Mouse (Mus musculus): Measurements from ENCODE around the gene Casp14.
"Not testable (repeated sequence)": the region's sequence is repeated elsewhere in the genome, so short reads cannot be mapped to it uniquely, and the experiment has no call there.

Casp14 gene

DNA sequence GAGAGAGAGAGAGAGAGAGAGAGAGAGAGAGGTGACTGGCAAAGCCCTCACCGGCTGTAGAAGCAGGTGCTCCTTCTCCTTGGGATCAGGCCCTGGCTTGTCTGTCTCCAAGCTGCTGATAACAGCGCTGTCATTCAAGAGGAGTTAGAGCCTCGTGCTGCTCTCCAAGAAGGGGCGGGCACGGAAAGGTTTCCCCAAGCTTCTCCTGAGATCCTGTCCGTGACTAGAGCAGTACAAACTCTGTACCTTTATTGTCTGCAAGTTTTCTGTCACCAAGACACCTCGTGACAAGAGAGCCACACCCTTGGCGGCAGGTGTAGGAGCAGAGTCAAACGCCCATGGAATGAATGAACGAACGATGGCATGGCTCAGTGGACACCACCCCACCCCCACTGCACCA, at the start of gene Casp14:
Casp14 (minus strand) TSS at position 239 of the 400 bp plus-strand sequence.
- no peak for DNase-seq

DNA sequence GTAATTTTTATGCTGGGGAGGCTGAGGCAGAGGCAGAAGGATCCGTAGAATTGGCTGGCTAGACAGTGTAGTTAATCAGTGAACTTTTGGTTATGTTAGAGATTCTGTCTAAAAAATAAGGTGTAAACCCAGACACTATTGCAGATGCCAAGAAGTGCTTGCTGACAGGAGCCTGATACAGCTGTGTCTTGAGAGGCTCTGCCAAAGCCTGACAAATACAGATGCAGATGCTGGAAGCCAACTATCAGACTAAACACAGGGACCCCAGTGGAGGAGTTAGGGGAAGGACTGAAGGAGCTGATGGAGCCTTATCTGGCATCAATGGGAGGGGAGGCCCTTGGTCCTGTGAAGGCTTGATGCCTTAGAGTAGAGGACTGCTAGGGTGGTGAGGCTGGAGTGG, 47.5 kb upstream of the Casp14 start:
- no peak for DNase-seq

DNA sequence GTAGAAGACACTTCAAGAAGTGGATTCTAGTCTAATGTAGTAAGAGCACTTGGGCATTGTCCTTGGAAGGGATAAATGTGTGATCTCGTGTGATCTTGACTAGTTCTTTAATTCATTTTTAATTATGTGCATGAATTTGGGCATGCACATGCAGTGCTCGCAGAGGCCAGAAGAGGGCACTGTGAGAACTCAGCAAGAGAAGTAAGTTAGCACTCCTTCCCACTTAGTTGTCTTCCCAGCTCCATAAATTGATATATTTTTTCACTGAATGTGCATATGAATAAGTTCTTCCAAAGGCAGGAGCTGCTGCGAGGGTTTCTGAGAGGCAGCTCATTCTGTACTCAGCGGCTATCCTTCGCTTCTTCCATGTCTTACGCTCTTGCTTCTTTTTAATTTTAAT, 37.9 kb upstream of the Casp14 start:
- peak; percentile 71 to 84 for DNase-seq

DNA sequence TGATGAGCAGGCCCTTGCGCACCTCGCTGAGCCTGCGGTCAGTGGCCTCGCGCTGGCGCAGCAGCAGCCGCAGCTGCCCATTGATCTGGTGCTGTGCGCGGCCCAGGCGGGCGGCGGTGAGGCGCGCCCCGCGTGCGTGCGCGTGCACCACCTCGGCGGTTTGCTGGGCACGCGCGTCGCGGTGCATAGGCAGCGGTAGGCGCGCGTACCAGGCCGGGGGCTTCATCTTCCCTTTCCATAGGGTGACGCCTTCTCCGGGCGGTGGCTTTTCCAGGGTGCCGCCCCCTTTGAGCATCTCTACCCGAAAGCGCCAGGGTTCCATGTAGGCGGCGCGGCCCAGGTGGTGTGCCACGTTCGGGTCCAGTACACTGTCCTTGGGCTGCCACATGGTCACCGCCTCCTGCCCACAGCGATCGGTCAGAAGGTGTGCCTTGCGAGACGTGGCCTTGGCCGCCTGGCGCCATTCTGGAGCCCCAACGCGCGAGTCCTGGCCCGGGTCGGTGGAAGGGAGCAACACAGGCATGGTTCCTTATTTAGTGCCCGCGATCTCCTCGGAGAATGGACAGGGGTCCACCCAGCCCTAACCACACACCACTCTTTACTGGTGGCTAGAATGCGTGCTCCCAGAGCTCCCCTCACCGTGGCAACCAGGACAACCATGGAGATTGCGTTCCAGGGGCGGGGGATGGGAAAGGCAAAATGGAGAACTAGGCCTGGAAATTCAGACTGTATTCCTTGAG, 34.5 kb upstream of the Casp14 start, which contains the start of gene Ccdc105:
Ccdc105 (minus strand) TSS at position 614 of the 740 bp plus-strand sequence.
- peak; percentile 75 to 89 for DNase-seq

DNA sequence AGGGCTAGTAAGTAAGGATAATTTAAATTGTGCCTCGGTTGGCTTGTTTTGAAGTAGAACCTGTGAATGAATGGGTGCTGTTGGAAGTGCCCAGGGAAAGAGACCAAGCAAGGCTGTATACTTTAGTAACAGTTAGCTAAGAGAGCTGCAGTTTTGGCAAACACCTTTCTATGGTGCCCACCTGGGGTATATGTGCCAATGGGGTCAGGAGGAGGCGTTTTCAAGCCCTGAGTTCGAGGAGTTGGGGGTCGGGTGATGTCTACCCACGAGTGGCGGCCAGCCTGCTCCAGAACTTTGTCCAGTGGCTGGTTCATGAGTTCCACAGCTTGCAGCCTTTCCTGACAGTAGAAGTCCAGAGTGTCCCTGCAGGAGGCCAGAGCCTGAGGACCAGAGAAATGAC, 30.9 kb upstream of the Casp14 start:
- DNase-seq: no peak

DNA sequence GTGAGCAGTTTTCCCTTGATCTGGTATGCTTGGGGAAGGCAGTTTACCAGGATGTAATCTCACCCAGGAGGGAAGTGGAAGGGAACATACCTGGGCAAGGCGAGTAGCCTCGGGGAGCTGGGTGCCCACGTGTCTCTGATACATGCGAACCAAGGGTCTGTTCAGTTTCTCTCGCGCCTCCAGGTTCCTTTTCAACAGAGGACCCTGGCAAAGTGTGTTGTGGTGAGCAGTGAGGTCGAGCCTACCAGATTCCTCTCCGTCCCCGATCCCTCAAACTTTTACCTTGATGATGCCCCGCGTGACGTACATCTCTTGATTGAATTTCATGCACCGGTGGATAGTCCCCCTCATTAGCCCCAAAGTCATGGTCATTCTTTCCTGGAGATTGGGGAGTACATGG, 30.1 kb upstream of the Casp14 start:
- no peak for DNase-seq

DNA sequence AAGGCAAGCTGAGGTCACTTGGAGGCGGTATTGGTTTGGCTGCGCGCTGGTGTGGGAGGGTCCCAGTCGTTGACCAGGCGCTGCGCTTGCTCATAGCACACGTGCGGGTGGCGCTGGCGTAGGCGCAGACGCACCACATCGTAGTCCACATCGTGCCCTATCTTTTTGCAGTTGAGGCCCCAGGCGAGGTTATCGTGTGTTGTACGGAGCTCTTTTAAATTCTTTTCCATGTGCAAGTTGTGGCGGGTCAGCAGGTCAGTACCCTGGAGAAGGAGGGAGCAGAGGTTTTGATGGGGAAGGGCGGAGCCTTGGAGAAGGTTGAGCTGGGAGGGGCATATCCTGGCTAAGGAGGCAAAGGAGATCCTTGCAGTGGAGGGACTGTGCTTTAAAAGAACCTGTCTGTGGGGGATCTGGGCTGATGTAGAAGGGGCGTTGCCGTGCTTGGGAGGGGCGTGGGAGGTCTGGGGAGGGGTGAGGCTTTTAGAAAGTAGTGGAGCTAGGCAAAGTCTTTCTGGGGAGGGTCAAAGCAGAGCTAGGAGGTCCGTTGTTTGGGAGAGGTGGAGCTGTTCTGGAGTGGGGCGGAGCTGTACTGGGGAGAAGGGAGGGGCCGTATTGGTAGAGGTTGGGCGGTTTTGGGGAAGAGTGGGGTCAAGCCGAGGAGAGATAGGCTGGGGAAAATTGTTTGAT, 29.1 kb upstream of the Casp14 start:
- DNase-seq: peak; percentile 21 to 22

DNA sequence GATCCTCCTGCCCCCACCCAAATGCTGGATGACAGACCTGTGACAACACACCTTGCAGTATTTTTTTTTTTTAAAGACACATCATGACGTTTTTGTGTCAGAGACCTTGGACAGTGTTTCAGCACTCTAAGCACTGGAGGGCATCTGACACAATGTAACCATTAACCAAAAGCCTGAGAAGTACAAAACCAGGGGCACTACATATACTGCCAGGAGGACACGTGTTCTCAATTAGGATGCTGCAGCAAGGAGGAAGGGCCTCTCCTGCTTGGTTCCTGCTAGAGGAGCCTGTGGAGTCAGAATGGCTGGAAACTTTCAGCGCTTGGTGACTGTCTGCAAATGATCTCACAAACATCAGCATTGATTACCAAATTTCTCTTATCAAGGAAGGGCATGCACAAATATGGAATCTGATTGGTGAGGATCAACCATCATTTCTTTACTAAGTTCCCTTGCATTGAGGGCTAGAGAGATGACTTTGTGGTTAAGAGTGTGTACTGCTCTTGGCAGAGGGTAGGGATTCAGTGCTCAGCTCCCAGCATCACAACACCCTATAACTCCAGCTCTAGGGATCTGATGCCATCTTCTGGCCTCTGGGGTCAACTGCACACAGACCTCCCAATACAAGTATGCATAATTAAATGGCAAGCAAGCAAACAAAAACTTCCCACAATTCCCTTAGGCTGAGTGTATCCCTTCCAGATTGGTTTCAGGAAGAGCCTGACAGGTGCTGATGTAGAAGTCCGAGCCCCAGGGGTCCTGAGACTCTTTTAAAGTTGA, 27.5 kb upstream of the Casp14 start:
- no peak for DNase-seq

DNA sequence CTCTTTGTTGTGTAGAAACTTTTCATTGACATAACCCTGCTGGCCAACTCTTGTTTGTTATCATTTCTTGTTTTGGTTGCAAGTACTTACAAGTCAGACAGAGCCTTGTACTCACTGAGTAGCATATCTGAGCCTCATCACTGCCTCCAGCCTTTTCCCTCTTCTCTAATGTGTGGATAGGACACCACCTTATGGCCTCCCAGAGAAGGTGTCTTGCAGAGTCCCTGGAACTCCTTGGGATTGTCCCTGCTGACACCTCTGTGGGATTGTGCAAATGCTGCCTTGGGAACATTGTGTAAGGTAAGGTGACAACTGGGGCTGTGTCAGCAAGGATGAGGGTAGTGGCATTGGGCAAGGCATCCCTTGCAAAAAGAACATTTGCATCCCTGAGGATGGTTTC, 25.6 kb upstream of the Casp14 start:
- DNase-seq: no peak

DNA sequence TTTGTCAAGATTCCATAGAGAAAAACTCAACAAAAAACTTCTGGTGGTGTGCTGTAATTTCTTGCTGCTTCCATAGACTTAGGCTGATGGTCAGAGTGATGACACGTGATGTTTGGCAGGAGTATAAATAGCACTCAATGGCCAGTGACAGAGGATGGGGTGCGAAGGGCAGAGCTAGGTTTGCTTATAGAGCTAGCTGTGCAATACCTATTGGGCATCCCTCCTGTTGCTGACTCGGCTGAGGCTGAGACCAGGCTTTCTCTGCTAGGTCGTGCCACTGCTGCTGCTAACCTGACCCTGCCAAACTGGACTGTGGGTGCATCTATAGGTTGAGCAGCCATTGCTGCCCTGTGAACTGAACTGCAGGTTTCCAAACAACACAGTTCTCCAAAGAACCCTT, 21.7 kb upstream of the Casp14 start:
- no peak for DNase-seq

DNA sequence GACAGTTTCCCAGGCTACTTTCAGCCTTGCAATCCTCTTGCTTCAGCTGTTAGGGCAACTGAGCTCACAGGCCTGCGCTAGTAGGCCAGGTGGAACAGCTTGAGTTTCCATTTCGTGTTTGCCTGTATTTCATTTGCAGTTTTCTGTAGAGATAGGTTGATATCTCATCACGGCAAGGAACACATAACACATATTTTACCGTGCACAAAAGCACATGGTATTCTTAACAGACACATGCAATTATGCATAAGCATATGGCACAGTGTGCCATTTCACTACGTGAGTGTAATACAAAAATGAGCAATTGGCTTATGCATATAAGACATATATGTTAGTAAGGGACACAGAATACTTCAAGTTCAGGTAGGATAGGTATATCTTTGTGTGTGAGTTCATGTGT, 9.8 kb upstream of the Casp14 start:
- DNase-seq: no peak

DNA sequence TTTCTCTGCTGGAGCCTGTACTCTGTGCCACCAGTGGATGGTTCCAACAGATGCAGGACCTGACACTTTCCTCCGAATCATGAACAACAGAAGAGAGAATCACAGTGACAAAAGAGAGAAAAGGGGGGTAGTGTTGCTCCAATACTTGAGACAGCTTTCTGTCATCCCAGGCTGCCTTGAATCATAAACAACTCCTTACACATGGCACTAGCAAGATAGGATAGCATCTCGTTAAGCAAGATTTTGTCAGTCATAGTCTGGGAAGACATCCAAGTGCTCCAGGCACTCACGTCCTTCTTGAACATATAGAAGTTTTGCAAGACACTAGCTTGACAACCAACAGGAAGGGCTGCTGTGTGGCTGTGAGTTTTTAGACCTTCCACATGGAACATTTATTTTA, 8.9 kb upstream of the Casp14 start:
- no peak for DNase-seq

DNA sequence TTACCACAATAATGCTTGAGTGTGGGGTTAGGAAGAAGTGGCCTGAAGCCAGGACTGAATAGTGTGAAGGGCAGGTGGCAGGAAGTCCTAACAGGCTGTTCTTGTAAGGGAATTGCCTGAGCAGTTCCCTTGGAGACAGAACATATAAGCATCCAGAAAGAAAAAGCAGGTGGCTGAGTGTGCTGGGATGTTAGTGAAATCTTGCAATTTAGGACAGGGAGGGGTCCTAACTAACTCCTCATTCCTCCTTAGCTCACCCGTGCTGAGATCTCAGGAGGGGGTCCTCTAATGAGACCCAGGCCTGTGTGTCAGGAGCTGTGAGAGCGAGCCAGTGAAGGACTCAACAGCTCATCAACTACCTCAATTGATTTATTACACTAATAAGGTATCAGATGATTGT, 5.3 kb upstream of the Casp14 start:
- no peak for DNase-seq

DNA sequence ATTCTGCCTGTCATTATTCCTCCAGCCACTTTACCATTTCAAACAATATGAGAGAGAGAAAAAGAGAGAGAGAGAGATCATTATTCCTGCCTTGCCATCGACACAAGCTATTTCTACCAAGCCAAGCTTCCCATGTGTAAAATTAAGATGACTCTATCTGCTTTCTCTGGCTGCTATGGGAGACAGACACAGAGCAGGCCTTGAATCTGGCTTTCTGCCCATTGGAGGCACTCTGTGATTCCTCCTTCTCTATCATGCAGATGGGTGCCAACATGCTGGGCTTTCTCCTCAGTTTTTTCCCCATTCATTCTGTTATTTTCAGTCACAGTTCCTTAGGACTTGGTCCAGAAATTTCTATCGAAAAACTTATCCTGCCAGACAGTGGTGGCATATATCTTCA, 4.6 kb upstream of the Casp14 start:
- no peak for DNase-seq

DNA sequence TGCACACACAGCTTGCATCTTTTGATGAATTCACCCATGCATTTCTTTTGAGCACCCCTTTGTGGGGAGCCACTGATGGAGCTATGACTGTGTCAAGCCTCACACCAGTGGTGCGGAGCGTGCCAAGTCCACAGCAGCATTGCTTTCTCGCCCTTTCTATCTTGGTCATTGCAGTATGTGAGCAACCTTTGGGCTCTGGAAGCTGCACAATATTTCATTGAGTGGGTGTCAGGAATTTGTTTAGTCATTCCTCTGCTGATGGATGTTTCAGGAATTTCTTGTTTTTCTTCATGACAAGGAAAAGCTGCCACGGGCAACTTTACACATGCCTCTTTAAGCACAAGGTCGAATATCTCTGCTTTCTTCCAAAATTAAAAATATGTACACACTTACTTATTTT, 3.9 kb upstream of the Casp14 start:
- no peak for DNase-seq

DNA sequence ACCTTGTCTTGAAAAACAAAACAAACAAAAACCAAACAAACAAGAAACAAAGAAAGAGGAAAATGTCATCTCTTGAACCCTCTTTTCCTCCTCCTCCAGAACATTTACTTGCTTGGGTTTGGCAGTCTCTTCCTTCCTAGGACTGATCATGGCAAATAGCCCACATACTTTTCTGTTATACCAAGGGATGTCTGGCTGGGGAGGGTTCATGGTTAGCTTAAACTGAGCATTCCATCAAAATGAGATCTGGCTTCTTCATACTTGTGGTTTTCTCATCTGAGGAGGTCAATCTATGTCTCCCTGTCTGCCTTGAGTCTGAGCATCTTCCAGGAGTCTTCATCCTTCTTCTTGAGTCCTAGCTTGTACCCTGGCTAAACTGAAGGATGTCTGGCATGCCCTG, 1.9 kb downstream of the Casp14 start:
- DNase-seq: no peak

DNA sequence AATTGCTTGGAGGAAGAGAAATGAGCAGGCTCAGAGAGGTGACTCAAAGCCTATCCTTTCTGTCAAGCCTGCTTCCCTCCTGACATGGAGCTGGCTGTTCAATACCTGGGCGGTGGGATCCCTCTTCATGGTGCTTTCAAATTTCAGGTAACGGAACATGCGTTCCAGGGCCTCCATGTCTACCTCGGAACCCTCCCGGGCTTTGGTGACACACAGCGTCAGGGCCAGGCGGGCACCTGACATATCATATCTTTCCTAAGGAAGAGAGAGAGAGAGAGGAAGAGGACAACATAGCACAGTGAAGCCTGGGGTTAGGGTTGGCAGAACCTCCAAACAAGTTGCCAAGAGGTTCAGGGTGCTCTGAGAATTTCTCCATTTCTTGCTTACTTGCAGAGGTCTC, 2.9 kb downstream of the Casp14 start:
- DNase-seq: no peak

DNA sequence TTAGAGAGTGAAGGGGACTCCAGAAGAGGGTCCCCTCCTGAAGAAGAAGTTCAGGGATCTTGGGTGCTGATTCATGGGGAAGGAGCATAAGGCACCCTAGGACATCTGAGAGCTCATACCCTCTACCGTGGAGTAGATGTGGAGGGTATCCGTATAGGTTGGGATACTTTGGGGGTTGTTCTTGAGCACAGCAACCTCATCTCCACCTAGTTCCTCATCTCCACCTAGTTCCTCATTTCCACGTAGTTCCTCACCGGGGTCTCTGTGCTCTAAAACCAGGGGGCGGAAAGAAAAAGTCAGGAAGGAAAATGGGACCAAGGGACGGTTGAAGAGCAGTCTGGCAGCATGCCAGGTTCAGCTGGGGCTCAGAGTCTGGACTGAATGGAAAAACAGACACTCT, 4.0 kb downstream of the Casp14 start:
- DNase-seq: no peak

DNA sequence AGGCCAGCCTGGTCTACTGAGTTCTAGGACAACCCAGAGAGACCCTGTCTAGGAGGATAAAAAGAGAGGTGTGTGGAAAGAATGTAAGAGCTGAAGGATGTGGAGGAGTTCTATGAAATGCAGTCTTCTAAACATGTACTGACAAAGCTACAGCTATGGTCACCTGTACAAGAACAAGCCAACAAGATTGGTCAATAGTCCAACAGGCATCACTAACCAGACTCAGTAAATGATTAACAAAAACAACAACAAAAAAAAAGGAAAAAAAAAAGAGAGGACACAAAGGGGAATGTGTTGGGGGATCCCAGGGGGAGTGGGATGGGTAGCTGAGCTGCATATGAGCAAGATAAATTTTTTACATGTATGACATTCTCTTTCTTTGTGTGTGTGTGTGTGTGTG, 7.4 kb downstream of the Casp14 start:
- DNase-seq: no peak

DNA sequence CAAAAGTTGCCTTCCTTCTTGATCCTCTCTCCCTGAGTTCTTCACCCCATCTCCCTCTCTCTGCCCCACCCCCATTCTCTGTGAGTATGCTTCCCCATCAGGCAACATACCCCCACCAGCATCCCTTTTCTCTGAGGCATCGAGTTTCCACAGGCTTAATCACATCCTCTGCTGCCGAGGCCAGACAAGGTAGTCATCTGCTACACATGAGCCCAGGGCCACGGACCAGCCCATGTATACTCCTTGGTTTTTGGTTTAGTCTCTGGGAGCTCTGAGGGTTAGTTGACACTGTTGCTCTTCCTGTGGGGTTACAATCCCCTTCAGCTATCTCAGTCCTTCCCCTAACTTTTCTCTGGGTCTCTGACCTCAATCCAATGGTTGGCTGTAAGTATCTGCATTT, 17.2 kb downstream of the Casp14 start:
- DNase-seq: no peak

DNA sequence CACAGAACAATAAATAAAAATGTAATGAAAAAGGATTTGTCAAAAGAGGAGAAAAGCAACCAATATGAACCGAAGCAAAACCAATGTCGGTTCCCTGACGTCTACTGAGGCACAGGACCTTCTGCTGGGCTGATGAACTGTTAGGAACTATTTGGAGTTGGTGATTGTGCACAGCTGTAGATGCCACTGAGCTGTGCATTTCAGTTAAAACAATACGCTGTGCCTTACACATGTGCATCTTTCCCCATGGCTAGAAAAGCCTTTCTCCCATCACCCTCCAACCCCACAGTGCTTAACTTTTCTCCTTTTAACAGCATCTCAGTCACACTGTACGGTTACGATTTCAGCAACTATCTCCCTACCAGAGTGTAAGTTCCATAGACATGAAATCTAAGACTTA, 28.1 kb downstream of the Casp14 start:
- no peak for DNase-seq

DNA sequence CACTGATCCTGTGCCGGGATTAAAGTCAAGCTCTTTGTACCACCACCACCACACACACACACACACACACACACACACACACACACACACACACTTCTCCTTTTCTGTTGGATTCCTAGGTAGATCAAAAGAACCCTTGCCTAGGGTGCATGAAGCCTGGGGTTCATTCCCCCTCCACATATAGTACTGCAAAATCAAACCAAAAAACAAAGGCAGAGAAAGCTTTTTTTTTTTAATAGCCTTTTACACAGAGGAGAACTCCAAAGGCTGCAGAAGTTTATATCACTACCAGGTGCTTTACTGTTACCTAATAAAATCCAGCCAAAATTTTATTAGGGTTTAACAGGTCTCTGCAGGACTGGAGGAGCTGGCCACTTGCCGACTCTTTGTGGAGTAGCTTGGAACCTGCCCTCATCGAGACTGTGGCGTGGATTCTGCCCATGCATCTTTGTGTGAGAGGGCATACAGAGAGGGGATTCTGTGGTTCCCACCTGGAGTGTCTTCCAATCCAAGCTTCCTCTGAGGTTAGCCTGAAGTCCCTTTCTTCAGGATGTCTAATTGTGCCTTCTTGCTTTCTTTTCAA, 31.0 kb downstream of the Casp14 start:
- DNase-seq: no peak

DNA sequence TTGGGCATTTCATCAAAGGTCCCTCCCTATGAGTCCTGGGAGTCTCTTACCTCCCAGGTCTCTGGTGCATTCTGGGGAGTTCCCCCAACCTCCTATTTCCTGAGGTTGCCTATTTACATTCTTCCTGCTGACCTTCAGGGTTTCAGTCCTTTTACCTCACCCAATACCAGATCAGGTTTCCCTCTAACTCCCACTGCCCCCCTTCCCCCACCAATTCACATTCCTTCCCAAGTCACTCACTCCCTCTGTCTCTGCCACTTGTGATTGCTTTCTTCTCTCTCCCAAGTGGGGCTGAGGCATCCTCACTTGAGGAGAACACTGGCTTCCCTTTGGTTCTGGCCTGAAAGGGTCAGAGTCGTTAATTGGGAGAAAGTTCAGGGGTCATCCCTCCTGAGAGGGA, 48.0 kb downstream of the Casp14 start:
- DNase-seq: not testable (repeated sequence)

DNA sequence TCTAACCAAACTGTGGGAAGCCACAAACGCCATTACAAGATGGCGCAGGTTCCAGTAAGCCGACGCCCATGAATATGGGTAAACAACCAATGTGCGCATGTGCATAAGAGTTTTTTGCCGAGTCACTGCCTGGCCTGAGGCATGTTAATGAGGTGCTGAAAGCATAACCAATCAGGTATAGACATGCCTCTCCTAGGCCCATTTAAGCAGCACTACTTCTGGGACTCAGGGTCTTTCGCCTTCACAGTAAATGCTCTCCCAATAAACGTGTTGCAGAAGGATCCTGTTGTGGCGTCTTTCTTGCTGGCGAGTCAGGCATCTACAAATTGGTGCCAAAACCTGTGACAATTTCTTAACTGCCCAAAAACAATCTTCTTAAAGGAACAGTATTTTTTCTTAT, 51.4 kb downstream of the Casp14 start:
- not testable (repeated sequence) for DNase-seq
